Mouse (Mus musculus) neural tube, embryonic 14.5 days (tissue): ENCODE results near the gene Rplp2. TPM values are rescaled to one million over a fixed set of nuclear protein-coding genes. Genes with fewer than 3 reads are reported as not detected.

ENCODE experiments used
- ATAC-seq: fragments of 200-750 bp; cut with Nextera tagmentation; 2 replicates; pipeline ENCODE4 v1.8.0; 2017; ENCODE audit warnings: low read depth, mild to moderate bottlenecking, moderate TSS enrichment, moderate library complexity
- H3K27ac ChIP-seq: fragments of 300-500 bp; sonication (generic); 2 replicates; pipeline ENCODE4 v1.5.1; 2014; ENCODE audit warnings: low read depth, mild to moderate bottlenecking, control low read depth, low read length, moderate library complexity, mixed read lengths
- H3K27me3 ChIP-seq: fragments of 300-500 bp; sonication (generic); 2 replicates; pipeline ENCODE4 v1.6.1; 2014; ENCODE audit warnings: low read length; ENCODE audit not compliant: control insufficient read depth, insufficient read depth
- H3K36me3 ChIP-seq: fragments of 300-500 bp; sonication (generic); 2 replicates; pipeline ENCODE4 v1.6.1; 2014; ENCODE audit warnings: low read length, mixed read lengths; ENCODE audit not compliant: control insufficient read depth, insufficient read depth
- H3K4me1 ChIP-seq: fragments of 300-500 bp; sonication (generic); 2 replicates; pipeline ENCODE4 v1.6.1; 2014; ENCODE audit warnings: low read length; ENCODE audit not compliant: control insufficient read depth, insufficient read depth
- H3K4me2 ChIP-seq: fragments of 300-500 bp; sonication (generic); 2 replicates; pipeline ENCODE4 v1.6.1; 2014; ENCODE audit warnings: mild to moderate bottlenecking, low read depth, low read length, control low read depth
- H3K4me3 ChIP-seq: fragments of 300-500 bp; sonication (generic); 2 replicates; pipeline ENCODE4 v1.5.1; 2014; ENCODE audit warnings: low read depth, low read length, control low read depth, mixed read lengths
- H3K9ac ChIP-seq: fragments of 300-500 bp; sonication (generic); replicated peaks from 2 replicates; pipeline ENCODE4 v1.6.1; 2014; ENCODE audit warnings: low read depth, mild to moderate bottlenecking, control low read depth, low read length, mixed read lengths
- H3K9me3 ChIP-seq: fragments of 300-500 bp; sonication (generic); 2 replicates; pipeline ENCODE4 v1.6.1; 2016; ENCODE audit warnings: low read length; ENCODE audit not compliant: control insufficient read depth
- WGBS: fragments of 180-500 bp; shearing (Covaris S2); extraction: QIAGEN DNeasy Blood & Tissue Kit; methylation state at CpG from one replicate; pipeline ENCODE4 v1.1.7; 2014; 5-methylcytosine and 5-hydroxymethylcytosine counted together
- polyA plus RNA-seq: library from polyadenylated mRNA; unstranded; fragments of >200 nt; fragmentation: Nextera tagmentation; extraction: Ambion mirVana; gene quantifications from 2 replicates; pipeline ENCODE4 v1.2.1, GENCODE M21; 2014

Gene Rplp2
- polyA plus RNA-seq, 1 experiment from 2014 or later = 691 TPM

DNA sequence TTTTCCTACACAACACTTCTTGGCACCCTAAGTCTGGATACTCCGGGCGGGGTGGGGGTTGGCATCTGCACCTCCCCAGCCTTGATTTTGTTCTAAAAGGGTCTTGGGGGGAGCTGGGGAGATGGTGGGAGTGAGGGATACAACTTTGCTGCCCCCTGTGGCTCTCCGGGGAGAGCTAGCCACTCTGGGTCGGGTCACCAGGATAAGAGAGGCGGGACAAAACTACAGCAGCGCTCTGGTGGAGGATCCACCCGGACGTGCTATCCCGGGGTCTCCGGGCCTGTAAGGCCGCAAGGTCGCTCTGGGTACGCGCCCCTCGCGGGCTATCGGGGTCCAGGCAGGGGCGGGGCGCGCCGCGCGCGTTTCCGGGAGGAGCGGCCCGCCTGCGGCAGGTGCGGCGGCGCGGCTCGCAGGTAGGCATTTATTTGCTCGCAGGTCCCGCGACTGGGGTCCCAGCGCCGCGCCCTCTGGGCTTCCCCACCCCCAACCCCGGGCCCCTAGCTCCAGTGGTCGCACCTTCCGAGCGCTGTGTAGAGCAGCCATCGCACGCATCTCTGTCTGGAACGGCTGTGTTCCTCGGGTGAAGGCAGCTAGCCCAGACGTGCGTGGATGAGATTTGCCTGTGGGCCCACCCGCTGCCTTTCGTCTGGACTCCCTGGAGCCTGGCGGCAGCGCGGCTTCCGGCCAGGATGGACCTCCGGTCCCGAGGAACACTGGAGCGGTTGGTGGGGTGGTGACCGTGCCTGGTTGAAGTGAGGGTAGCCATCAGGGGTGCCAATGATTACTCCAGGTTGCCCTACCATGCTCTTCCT, 14.6 kb downstream of the Rplp2 start:
- Histone ChIP-seq H3K4me3 (peak overlapping the region; percentile 18), H3K4me2 (peak overlapping the region; percentile 54), H3K9me3 (no peaks in the 10 kb centered on the region), H3K27me3 (peaks cover 52% of the 10 kb centered on the region), H3K4me1 (peaks cover 6% of the 10 kb centered on the region; the same call in 1 of the 2 replicates), H3K36me3 (peaks cover 8% of the 10 kb centered on the region; the same call in 1 of the 2 replicates), H3K27ac (no peak overlapping the region), H3K9ac (peak overlapping the region; percentile 45)
- WGBS = 3% methylated on average over 42 of the region's 59 CpGs
- ATAC-seq = no peak

DNA sequence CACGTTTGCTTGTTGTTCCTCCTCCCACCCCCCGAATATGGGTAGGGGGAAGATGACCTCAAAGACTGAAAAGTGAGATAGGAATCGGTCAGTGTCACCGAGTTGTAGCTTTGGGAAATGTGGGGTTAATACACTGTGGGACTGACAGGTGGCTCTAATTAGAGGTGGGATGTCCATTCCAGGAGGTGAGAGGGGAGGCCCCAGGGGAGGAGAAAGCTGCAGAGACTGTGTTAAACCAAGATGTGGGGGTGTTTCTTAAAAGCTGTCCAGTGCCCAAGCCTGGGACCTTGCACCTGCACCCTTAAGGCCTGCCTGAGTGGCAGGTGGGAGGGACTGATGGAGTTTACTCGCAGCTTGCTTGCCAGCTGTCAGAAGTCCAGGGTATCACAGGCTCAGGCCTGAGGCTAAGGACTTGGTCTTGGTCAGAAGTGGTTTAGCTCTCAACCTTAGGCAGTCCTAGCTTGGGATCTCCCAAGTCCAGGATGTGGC, 15.2 kb downstream of the Rplp2 start:
- Histone ChIP-seq H3K27ac (no peak overlapping the region), H3K4me2 (peak overlapping the region; percentile 54; the same call in 1 of the 2 replicates), H3K27me3 (peaks cover 52% of the 10 kb centered on the region), H3K4me1 (peaks cover 9% of the 10 kb centered on the region; the same call in 1 of the 2 replicates), H3K9me3 (no peaks in the 10 kb centered on the region), H3K36me3 (peaks cover 8% of the 10 kb centered on the region; the same call in 1 of the 2 replicates), H3K9ac (peak overlapping the region; percentile 45; the same call in 1 of the 2 replicates), H3K4me3 (peak overlapping the region; percentile 18)
- 11% methylated on average over 5 of the region's 5 CpGs for WGBS
- no peak for ATAC-seq

DNA sequence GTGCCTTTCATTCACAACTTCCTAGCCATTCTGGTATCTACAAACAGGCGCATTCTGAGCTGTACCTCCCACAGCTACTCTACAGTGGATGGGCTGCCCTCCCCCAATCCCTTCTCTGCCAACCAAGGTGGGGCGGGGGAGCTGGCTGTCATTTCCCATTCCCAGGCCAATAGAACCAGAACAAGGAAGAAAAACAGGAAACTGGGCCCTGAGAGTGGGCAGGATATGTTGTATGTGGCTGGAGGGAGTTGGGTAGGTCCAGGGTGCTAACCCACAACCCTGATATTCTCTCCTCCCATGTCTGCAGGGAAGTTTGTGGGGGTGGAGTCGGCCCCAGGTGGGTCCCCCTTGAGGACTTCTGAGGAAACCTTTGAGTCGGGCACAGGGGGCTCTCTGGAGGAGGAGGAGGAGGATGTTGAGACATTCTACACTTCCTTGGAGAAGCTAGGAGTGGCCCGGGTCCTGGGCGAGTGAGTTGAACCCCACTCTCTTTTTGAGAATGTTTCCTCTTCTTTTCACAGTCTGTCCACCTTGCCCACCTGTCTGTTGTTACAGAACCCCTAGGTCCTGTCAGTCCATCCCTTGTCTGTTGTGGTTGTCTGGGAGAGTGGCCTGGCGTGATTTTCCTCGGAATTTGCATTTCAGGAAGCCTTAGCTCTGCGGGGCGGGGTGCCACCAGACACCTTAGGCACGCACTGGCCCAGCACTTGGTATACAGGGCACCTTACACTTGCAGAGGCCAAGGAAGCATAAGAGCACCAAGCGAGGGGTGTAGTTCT, 16.8 kb downstream of the Rplp2 start:
- peaks cover 52% of the 10 kb centered on the region for H3K27me3 ChIP-seq
- peak overlapping the region; percentile 32; the same call in 1 of the 2 replicates for H3K4me2 ChIP-seq
- H3K4me1 ChIP-seq = peaks cover 13% of the 10 kb centered on the region
- H3K4me3 ChIP-seq = no peak overlapping the region
- H3K36me3 ChIP-seq = peaks cover 8% of the 10 kb centered on the region; the same call in 1 of the 2 replicates
- 0 out of 2 replicates have a peak overlapping the region, but pooled peaks have one; percentile 1 for H3K9ac ChIP-seq
- no peak for ATAC-seq
- H3K9me3 ChIP-seq = no peaks in the 10 kb centered on the region
- 14% methylated on average over 12 of the region's 12 CpGs for WGBS
- no peak overlapping the region for H3K27ac ChIP-seq

DNA sequence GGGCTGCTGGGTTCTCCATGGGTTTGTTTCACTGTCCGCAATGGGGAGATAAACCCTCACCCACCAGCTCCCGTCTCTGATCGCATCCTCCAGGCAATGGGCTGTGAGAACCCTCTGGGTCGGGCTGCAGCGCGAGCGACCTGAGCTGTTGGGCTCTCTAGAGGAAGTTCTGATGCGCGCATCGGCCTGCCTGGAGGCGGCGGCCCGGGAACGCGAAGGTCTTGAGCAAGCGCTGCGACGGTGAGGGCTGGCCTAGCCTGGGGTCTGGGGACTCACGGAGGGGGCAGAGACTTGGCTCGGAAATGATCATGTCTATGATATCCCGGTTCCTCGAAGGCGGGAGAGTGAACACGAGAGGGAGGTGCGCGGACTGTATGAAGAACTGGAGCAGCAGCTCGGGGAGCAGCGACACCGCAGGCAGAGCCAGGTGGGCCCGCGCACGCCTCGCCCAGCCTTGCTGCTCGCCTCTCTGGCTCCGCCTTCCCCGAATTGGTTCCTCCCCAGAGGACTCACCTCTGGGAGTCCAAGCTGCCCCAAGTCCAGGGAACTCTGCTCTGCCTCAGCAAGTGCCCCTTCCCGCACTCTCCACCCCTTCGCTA, 17.5 kb downstream of the Rplp2 start:
- Histone ChIP-seq H3K4me2 (peak overlapping the region; percentile 32; the same call in 1 of the 2 replicates), H3K9ac (no peak overlapping the region), H3K9me3 (no peaks in the 10 kb centered on the region), H3K27me3 (peaks cover 46% of the 10 kb centered on the region), H3K27ac (no peak overlapping the region), H3K36me3 (peaks cover 1% of the 10 kb centered on the region; the same call in 1 of the 2 replicates), H3K4me1 (peaks cover 20% of the 10 kb centered on the region), H3K4me3 (peak overlapping the region; percentile 12; the same call in 1 of the 2 replicates)
- 4% methylated on average over 35 of the region's 38 CpGs for WGBS
- ATAC-seq = no peak

DNA sequence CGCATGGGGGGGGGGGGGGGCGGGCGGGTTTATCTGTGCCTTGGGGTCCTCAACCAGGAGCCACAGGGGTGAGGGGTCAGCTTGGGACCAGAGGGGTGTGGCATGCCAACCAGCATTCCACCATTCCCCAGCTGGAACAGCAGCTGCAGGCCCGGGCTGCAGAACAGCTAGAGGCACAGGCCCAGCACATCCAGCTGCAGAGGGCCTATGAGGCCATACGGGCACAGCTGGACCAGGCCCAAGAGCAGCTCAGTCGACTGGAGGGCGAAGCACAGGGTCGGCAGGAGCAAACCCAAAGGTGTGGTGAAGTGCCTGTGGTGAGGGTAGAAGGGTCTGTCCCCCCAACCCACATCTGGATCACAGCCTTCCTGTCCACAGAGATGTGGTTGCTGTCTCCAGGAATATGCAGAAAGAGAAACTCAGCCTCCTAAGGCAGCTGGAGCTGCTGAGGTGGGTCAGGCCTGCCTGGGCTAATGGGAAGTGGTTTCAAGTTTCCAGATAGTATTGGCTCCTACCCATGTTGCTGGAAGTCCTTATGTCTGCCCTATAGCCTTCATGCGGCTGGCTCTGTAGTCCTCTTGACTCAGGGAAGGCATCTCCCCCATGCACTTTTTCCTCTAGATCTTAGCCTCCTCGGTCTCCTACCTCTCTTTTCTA, 18.3 kb downstream of the Rplp2 start:
- Histone ChIP-seq H3K4me3 (no peak overlapping the region), H3K9ac (no peak overlapping the region), H3K36me3 (peaks cover 7% of the 10 kb centered on the region), H3K4me1 (peaks cover 22% of the 10 kb centered on the region), H3K9me3 (no peaks in the 10 kb centered on the region), H3K27me3 (peaks cover 41% of the 10 kb centered on the region), H3K27ac (no peak overlapping the region), H3K4me2 (no peak overlapping the region)
- WGBS = 38% methylated on average over 10 of the region's 10 CpGs
- ATAC-seq = no peak

DNA sequence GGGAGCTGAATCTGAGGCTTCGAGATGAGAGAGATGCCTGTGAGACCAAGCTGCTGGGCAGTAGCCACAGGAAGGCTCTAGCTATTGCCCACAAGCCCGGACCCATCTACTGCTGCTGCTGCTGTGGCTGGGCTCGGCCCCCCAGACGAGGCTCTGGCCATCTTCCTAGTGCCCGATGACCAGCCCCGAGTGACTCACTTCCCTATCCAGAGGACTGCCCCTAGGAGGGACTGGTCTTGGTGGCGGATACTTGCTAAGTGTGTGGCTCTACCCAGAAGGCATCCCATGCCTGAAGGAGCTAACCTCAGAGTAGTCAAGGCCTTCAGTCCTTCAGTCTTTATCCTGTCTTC, 18.9 kb downstream of the Rplp2 start:
- Histone ChIP-seq H3K9me3 (no peaks in the 10 kb centered on the region), H3K36me3 (peaks cover 11% of the 10 kb centered on the region), H3K27me3 (peaks cover 36% of the 10 kb centered on the region), H3K4me3 (no peak overlapping the region), H3K9ac (no peak overlapping the region), H3K27ac (no peak overlapping the region), H3K4me2 (no peak overlapping the region), H3K4me1 (peaks cover 22% of the 10 kb centered on the region)
- no peak for ATAC-seq
- 83% methylated on average over 7 of the region's 7 CpGs for WGBS

DNA sequence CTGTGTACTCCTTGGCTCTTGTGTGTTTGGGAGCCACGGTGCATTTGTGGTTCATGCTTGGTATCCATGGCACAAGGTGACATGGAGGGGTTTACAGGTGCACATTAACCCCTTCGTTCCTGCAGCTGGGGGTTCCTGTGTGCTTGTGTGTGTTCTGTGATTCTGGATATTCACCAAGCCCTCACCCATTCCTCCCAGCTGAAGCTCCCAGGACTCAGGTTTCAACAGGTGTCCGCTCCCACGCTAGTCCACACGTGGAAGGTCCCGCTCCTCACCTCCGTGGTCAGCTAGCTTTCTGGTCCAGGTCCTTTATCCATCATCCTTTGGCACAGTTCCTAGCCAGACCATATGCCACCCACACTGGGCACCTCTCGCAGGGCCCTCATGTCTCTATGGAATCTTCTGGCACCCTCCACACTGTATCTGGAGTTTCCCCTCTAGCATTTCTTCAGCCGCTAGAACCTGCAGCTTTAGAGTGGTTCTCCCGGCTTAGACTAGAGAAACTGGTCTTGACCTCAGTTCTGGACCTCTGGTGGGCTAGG, 19.5 kb downstream of the Rplp2 start:
- H3K9me3 ChIP-seq = no peaks in the 10 kb centered on the region
- H3K4me2 ChIP-seq = peak overlapping the region; percentile 60
- H3K27ac ChIP-seq = no peak overlapping the region
- peaks cover 22% of the 10 kb centered on the region for H3K4me1 ChIP-seq
- 68% methylated on average over 10 of the region's 10 CpGs for WGBS
- no peak overlapping the region for H3K9ac ChIP-seq
- ATAC-seq = no peak
- H3K4me3 ChIP-seq = peak overlapping the region; percentile 59
- peaks cover 17% of the 10 kb centered on the region for H3K36me3 ChIP-seq
- peaks cover 34% of the 10 kb centered on the region for H3K27me3 ChIP-seq
